Mouse (Mus musculus) C2C12 (cell line): ENCODE results near the gene Gpam.

ENCODE experiments used
- CTCF ChIP-seq: IDR thresholded peaks from one replicate; pipeline ENCODE4 v1.5.1; 2011; ENCODE audit not compliant: control insufficient read depth, insufficient read depth, insufficient read length
- MYOD1 ChIP-seq: IDR thresholded peaks from one replicate; pipeline ENCODE4 v1.6.1; 2011; ENCODE audit warnings: low read depth; ENCODE audit not compliant: control insufficient read depth, insufficient read length
- USF1 ChIP-seq: IDR thresholded peaks from one replicate; pipeline ENCODE4 v1.6.1; 2011; ENCODE audit warnings: low read depth, mild to moderate bottlenecking, control low read depth, moderate library complexity

DNA sequence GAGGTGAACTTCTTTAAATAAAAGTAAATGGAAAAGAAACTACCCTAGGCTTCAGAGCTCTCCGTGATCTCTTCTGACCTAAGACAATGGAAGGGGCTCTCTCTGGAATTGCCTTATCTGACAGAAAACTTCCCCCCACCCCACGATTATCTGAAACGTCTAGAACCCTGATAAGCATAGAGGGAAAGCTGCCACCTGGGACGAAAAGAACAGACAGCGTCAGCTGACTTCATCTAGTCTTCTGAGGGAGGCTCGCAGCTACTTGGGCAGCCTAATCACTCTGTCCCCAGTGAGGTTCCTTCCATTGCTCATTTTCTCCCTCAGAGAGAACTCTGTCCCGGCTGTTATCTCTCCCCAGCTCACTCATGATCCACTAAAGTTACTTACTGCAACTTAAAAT is 36.9 kb downstream of the Gpam start:
- TF ChIP-seq CTCF = no peak
- no peak for TF ChIP-seq USF1
- TF ChIP-seq MYOD1 = no peak
